Mouse (Mus musculus) cerebellum, adult 11-12 months (tissue): Measurements from ENCODE around the gene Odf3.

Source experiments
- DNase-seq: peaks from one replicate; pipeline ENCODE4 v3.0.0; 2022

Gene Odf3

GRCm38 (mm10) chr7:140844905-140845665, 2.5 kb upstream of the Odf3 start, which contains the start of gene Scgb1c1:
Scgb1c1 (plus strand) TSS chr7:140845547.
- peak; percentile 75 for DNase-seq

GRCm38 (mm10) chr7:140845683-140846082, 1.9 kb upstream of the Odf3 start:
- DNase-seq: no peak

DNA sequence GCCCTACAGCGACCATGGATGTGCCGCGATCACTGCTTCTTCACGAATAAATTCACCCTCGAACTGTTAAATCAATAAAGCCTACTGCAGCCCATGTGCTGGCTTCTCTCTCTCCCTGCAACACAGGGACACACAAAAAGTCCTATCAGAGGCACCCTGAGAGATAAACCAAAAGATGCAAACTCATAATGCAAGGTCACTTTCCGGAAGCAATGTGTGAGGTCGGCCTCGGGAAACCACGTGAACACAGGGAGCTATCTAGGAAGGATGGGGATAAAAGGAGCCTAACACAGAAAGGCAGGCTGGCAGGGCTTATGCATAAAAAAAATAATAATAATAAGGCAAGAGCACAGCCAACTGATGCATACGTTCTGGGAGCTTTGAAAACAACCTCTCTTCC, 929 bp upstream of the Odf3 start:
- no peak for DNase-seq

- no peak for DNase-seq
Measured at GRCm38 (mm10) chr7:140848591-140848990, 986 bp downstream of the Odf3 start.

- no peak for DNase-seq
Measured at GRCm38 (mm10) chr7:140851916-140852315, 4.3 kb downstream of the Odf3 start.

DNA sequence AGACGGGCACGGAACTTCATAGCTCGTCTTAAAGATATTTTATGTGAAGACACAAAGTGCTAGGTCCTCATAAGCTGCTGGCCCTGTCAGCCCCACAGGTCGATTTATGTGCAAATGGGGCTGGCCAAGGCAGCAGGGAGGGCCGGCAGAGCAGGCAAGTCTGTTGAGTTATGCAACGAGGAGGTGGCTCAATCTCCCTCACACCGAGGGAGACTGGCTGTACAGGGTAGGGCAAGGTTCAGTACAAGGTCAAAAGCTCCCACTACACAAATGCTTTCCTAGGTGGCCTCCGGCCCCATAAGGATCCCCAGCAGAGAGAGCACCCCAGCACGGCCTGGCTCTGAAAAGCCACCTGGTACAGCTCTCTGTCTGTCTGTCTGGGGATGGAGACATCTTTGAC, 5.8 kb downstream of the Odf3 start:
- no peak for DNase-seq

DNA sequence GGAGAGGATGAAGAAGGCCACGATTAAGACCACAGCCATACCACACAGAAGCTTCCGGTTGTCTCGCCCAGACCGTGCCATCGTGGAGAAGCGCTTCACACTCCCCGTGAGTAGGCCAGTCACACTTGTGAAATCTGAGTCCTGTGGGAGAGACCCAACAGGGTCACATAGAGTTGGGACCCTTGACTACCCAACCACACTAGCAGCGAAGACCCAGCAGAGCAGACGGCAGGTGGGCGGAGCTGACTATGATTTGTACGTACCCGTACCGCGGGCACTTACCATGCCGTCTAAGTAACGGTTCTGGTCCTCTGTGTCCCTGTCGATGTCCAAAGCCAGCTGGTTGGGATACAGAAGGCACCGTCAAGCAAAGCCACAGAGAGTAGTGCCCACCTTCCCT, 6.9 kb downstream of the Odf3 start:
- no peak for DNase-seq

DNA sequence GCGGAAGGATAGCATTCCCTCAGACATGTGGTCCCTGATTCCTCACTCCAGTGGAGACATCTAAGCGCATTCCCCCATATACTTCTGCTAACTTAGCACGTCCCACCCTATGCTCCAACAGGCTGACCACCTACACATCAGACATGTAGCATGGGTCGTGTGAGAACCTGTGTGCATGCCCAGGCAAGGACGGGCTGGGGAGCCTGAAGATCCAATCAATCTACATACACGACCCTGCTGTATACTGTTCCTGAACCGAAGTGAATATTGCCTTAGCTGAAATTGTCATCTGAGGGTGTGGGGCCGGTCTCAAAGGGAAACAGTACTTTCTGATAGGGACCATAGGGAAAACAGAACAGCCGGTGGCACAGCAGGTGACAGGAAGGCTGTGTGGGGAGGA, 7.6 kb downstream of the Odf3 start:
- no peak for DNase-seq

GRCm38 (mm10) chr7:140855860-140856784, 8.5 kb downstream of the Odf3 start, which contains the start of gene Gm45785:
Gm45785 (minus strand) TSS chr7:140856331.
- peak; percentile 88 for DNase-seq

DNA sequence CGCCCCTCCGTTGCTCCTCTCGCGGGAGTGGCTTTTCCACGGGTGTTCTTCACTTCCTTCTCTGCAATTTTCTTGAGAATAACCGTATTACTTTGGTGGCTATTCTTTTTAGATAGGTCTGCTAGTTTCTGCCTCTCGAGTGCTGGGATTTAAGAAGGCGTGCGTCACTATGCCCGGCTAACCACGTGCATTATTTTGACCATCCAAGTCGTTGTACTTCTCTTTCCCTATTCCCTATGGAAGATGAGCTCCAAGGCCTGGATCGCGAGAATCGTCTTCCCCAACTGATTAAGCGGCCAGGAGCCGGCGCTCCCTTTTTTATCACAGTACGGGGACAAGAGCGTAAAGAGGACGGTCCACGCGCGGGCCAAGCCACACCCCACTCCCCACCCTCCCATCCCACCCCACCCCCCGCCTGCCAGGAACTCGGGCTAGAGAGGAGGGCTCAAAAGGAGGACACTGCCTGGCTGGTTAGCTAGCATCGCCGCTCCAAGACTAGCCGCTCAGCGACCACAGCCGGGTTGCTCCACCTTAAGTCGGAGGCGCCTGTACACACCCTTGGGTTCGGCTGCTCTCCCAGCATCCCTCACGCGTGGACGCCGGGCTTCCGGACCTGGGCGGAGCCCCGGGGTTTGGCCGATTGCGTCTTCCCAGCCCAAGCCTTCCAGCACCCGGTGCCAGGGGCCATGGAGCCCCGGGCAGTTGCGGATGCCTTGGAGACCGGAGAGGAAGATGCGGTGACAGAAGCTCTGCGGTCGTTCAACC, 9.4 kb downstream of the Odf3 start, which contains the start of gene Ric8a:
TSS of gene Ric8a (plus strand) at position 173 of the 765 bp plus-strand sequence.
- DNase-seq: peak; percentile 89

GRCm38 (mm10) chr7:140857550-140858505, 10.2 kb downstream of the Odf3 start, which contains the start of gene Bet1l:
Bet1l (minus strand) TSS chr7:140857577.
- DNase-seq: no peak

DNA sequence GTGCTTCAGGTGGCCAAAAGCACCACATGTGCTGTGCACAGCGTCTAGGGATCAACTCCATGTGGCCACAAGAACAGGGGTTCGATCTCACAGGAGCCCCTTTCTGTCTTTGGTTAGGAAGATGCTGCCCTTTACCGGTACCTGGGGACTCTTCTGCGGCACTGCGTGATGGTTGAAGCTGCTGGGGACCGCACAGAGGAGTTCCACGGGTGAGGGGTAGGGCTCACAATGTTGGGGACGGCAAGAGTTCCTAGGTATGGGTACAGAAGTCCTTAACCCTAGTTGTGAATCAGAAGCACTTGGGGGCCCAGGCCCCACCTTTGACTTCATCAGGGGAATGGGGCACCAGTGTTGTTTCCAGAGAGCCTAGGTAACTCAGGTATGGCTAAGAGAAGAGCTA, 11.1 kb downstream of the Odf3 start:
- DNase-seq: no peak

- no peak for DNase-seq
Measured at GRCm38 (mm10) chr7:140859997-140860396, 12.4 kb downstream of the Odf3 start.

GRCm38 (mm10) chr7:140860728-140861127, 13.1 kb downstream of the Odf3 start:
- no peak for DNase-seq

DNA sequence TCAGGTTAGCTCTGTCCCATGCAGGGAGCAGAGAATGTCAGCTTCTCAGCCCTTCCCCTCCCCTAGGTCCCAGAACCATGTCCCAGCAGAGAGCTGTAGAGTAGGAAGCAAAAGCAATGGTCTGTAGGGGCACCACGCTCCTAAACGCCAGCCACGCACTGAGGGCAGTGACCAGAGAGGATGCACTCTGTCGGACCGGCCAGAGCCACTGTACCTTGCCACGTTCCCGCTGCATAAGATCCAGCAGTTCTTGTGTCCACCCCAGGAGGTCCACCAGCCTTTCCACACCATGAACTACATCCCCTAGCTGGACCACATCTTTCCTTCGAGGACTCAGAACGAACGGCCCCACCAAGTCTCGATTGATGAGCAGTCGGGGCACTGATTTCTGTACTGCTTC, 17.2 kb downstream of the Odf3 start:
- DNase-seq: no peak

DNA sequence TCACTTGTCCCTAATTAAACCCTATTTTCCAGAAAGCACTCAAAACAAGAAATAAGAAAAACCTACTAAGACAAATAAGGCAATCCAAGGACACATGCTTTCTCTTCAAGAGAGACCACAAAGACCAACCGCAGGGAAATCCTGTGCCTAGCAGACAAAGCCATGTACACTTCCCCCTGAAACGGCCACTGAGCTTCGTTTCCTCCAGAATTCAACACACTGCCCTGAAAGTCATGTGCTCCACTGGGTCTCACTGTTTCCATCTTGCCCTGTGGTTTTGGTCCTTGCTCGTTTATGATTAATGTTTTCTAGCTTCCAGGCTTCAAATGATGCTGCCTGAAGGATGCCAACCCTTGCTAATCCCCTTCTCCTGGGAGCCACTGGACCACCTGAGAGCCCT, 26.6 kb downstream of the Odf3 start:
- DNase-seq: no peak

- no peak for DNase-seq
Measured at GRCm38 (mm10) chr7:140877364-140877763, 29.8 kb downstream of the Odf3 start.

DNA sequence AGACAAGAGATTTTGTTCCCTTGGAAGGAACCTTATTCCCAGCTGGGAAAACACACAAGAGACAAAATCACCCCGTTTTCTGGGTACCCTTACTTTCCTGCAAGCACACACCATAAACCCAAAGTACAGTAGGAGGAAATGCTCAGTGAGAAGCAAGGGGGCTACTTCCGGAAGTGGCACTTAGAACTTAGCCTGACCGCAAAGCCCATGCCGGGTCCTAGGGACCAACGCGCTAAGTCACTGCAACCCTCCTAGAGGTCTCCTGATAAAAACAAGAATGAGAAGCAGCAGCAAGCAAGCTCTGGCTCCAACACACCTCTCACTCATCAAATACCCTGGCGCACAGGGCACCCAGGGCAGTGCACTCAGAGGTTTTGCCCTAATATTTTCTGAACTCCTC, 31.8 kb downstream of the Odf3 start:
- no peak for DNase-seq

GRCm38 (mm10) chr7:140880419-140880818, 32.8 kb downstream of the Odf3 start:
- DNase-seq: no peak

- DNase-seq: no peak
Measured at GRCm38 (mm10) chr7:140880865-140881515, 33.4 kb downstream of the Odf3 start.
